In genomic region chr6:35154540-35154939, GRCm38 (mm10) we compare ENCODE assay signal across 21 mouse cellular contexts. TPM values are rescaled to one million over a fixed set of nuclear protein-coding genes. Genes with fewer than 3 reads are reported as not detected.
DNase-seq lines count a peak whose midpoint lies in the region; ATAC-seq and TF ChIP-seq lines count a peak whose summit lies in the region.
"Had no signal": no experiment of that assay in that cellular context is flagged by ENCODE, and none has a peak within 500 bp of the region (broad histone marks: within the 10 kb centered on the region; RNA-seq: fewer than 3 reads in every experiment).

No protein-coding gene starts in this region.

- TF ChIP-seq RAD21 in MEL (IDR thresholded peaks at IDR 0.05; ENCODE audit: low read depth, low read length): no peak

- no peaks in the 10 kb centered on the region for H3K4me1 ChIP-seq in MEL (ENCODE audit: control insufficient read depth in 1 of 2, insufficient read depth in 2 of 2, low read length in 2 of 2)
- H3K4me1 ChIP-seq in limb, embryonic 10.5 days: no peaks in the 10 kb centered on the region
- H3K4me1 ChIP-seq: embryonic facial prominence, embryonic 13.5 days; embryonic facial prominence, embryonic 15.5 days; forebrain, embryonic 13.5 days; forebrain, embryonic 15.5 days had no signal

- TF ChIP-seq POLR2A in MEL (IDR thresholded peaks at IDR 0.05; ENCODE audit: control insufficient read depth in 1 of 2, insufficient read depth in 1 of 2, low read depth in 1 of 2, low read length in 2 of 2, poor library complexity in 1 of 2): no peak

- no peak for TF ChIP-seq CTCF in MEL (IDR thresholded peaks at IDR 0.05 in 2 of 3, conservative IDR thresholded peaks at IDR 0.05 in 1 of 3; ENCODE audit: control insufficient read depth in 1 of 3, insufficient read depth in 1 of 3, low read depth in 2 of 3, low read length in 3 of 3, poor library complexity in 1 of 3, severe bottlenecking in 1 of 3)

- ATAC-seq in granulocyte monocyte progenitor cell, adult 5-6 weeks (replicated peaks; ENCODE audit: poor library complexity, severe bottlenecking): peak; percentile 42; the same call in 1 of the 2 replicates
- no peak for ATAC-seq in erythroid progenitor cell, adult 5-6 weeks (replicated peaks; ENCODE audit: low FRiP score, poor library complexity, severe bottlenecking)
- ATAC-seq: forebrain, embryonic 13.5 days; forebrain, embryonic 15.5 days; forebrain, postnatal 0 days had no signal

- no peak overlapping the region for H3K9ac ChIP-seq in MEL (ENCODE audit: control insufficient read depth, low read depth, low read length, poor library complexity, severe bottlenecking)
- H3K9ac ChIP-seq: embryonic facial prominence, embryonic 13.5 days; embryonic facial prominence, embryonic 15.5 days; forebrain, embryonic 13.5 days; forebrain, embryonic 15.5 days; forebrain, postnatal 0 days had no signal

- no peaks in the 10 kb centered on the region for H3K27me3 ChIP-seq in MEL (ENCODE audit: control insufficient read depth in 1 of 2, insufficient read depth in 2 of 2, low read length in 2 of 2)
- no peaks in the 10 kb centered on the region for H3K27me3 ChIP-seq in limb, embryonic 10.5 days (ENCODE audit: low read depth, poor library complexity, severe bottlenecking)
- H3K27me3 ChIP-seq: embryonic facial prominence, embryonic 13.5 days; embryonic facial prominence, embryonic 15.5 days; forebrain, embryonic 13.5 days; forebrain, embryonic 15.5 days had no signal

- no peaks in the 10 kb centered on the region for H3K36me3 ChIP-seq in MEL (ENCODE audit: control insufficient read depth in 1 of 2, insufficient read depth in 2 of 2, low read length in 2 of 2)
- no peaks in the 10 kb centered on the region for H3K36me3 ChIP-seq in limb, embryonic 10.5 days
- H3K36me3 ChIP-seq: embryonic facial prominence, embryonic 13.5 days; embryonic facial prominence, embryonic 15.5 days; forebrain, embryonic 15.5 days; G1E had no signal

- H3K27ac ChIP-seq in MEL (ENCODE audit: control insufficient read depth, low read depth, low read length): no peak overlapping the region
- no peak overlapping the region for H3K27ac ChIP-seq in limb, embryonic 10.5 days
- H3K27ac ChIP-seq: embryonic facial prominence, embryonic 13.5 days; embryonic facial prominence, embryonic 15.5 days; forebrain, embryonic 13.5 days; forebrain, embryonic 15.5 days had no signal

- H3K9me3 ChIP-seq in MEL (replicated peaks; ENCODE audit: insufficient read depth, low read length): no peaks in the 10 kb centered on the region
- H3K9me3 ChIP-seq in limb, embryonic 10.5 days (replicated peaks): no peaks in the 10 kb centered on the region
- H3K9me3 ChIP-seq: embryonic facial prominence, embryonic 13.5 days; embryonic facial prominence, embryonic 15.5 days; forebrain, embryonic 13.5 days; forebrain, embryonic 15.5 days; G1E had no signal

- DNase-seq in MEL (ENCODE audit: low read depth, low spot score): peak; percentile 43
- DNase-seq in limb, embryonic 10.5 days (ENCODE audit: low spot score): no peak
- no peak for DNase-seq in thymus, postnatal 10 days (ENCODE audit: low spot score in 2 of 2)
- DNase-seq: adrenal gland, adult 2 months; adrenal gland, postnatal 10 days; adrenal gland, postnatal 25 days; cerebellum, adult 11 months; cerebellum, adult 18-20 months; cerebellum, adult 8-10 months; cerebellum, adult 9-11 months; cerebellum, postnatal 25 days; embryo, embryonic 11 days; forebrain, postnatal 0 days had no signal

- TF ChIP-seq EP300 in MEL (IDR thresholded peaks at IDR 0.05; ENCODE audit: low read depth in 1 of 2, low read length in 2 of 2): no peak

- H3K79me2 ChIP-seq in MEL (ENCODE audit: control insufficient read depth, insufficient read depth, low read length, poor library complexity): no peaks in the 10 kb centered on the region

- no peak overlapping the region for H3K4me3 ChIP-seq in MEL (ENCODE audit: control insufficient read depth in 1 of 2, insufficient read depth in 1 of 2, low read depth in 2 of 2, low read length in 2 of 2)
- H3K4me3 ChIP-seq in limb, embryonic 10.5 days: no peak overlapping the region
- H3K4me3 ChIP-seq: embryonic facial prominence, embryonic 13.5 days; embryonic facial prominence, embryonic 15.5 days; erythroblast, embryonic 14.5 days; forebrain, embryonic 13.5 days; forebrain, embryonic 15.5 days had no signal

TF ChIP-seq in MEL, 35 proteins besides CTCF, POLR2A, EP300 and RAD21:
- TF ChIP-seq TBP (IDR thresholded peaks at IDR 0.05; ENCODE audit: low read depth, low read length): no peak
- peak; percentile 57; the same call in 1 of the 2 replicates for TF ChIP-seq ZNF384 (IDR thresholded peaks at IDR 0.05; ENCODE audit: low read depth, low read length)
- TF ChIP-seq BHLHE40 (IDR thresholded peaks at IDR 0.05; ENCODE audit: borderline replicate concordance, low read depth, low read length): no peak
- no peak for TF ChIP-seq E2F4 (IDR thresholded peaks at IDR 0.05; ENCODE audit: borderline replicate concordance, low read depth, low read length)
- no peak for TF ChIP-seq POLR2AphosphoS2 (IDR thresholded peaks at IDR 0.05; ENCODE audit: low read length)
TF ChIP-seq in MEL: peak in this region for 1.

RNA-seq across cellular contexts. Expression of gene Cnot4, which starts 21.0 kb away (rescaled TPM):
- 6.0 and 6.2 TPM in 2 replicates for total RNA-seq in MEL (2012; rRNA removed)
- 10 to 100 TPM; 13.6 to 41.9 TPM for polyA plus RNA-seq in MEL (2012; ENCODE audit: insufficient read depth in 1 of 2, insufficient read length in 2 of 2, low read depth in 1 of 2, low replicate concordance in 2 of 2, missing spikeins in 1 of 2)
- 52.4 and 56.4 TPM in 2 replicates for total RNA-seq in granulocyte monocyte progenitor cell, adult 5-6 weeks (2014; fragmentation: Nextera tagmentation)
- total RNA-seq in granulocyte monocyte progenitor cell, adult 5-6 weeks (2017): 23.3 and 25.3 TPM in 2 replicates
- polyA plus RNA-seq in limb, embryonic 10.5 days (2016; fragmentation: Nextera tagmentation; extraction: Ambion mirVana): 24.3 and 26.9 TPM in 2 replicates
- 42.8 and 80.4 TPM in 2 replicates for total RNA-seq in erythroid progenitor cell, adult 5-6 weeks (2015; ENCODE audit: low replicate concordance)
- 55.2 and 57.6 TPM in 2 replicates for total RNA-seq in erythroid progenitor cell, adult 5-6 weeks (2017; ENCODE audit: low replicate concordance)

RNA-seq across cellular contexts. Expression of gene Nup205, which starts 22.7 kb away (rescaled TPM):
- 82.9 and 89.6 TPM in 2 replicates for total RNA-seq in MEL (2012; rRNA removed)
- 10 to 100 TPM; 32.1 to 89.3 TPM for polyA plus RNA-seq in MEL (2012; ENCODE audit: insufficient read depth in 1 of 2, insufficient read length in 2 of 2, low read depth in 1 of 2, low replicate concordance in 2 of 2, missing spikeins in 1 of 2)
- total RNA-seq in granulocyte monocyte progenitor cell, adult 5-6 weeks (2014; fragmentation: Nextera tagmentation): 72.3 and 75.2 TPM in 2 replicates
- total RNA-seq in granulocyte monocyte progenitor cell, adult 5-6 weeks (2017): 85.3 and 94.7 TPM in 2 replicates
- polyA plus RNA-seq in limb, embryonic 10.5 days (2016; fragmentation: Nextera tagmentation; extraction: Ambion mirVana): 59.6 and 60.1 TPM in 2 replicates
- total RNA-seq in erythroid progenitor cell, adult 5-6 weeks (2015; ENCODE audit: low replicate concordance): 33.2 and 54.9 TPM in 2 replicates
- 24.3 and 28.4 TPM in 2 replicates for total RNA-seq in erythroid progenitor cell, adult 5-6 weeks (2017; ENCODE audit: low replicate concordance)
